Mouse (Mus musculus): ENCODE measurements around the gene Xlr5a.

- TF ChIP-seq CTCF (IDR thresholded peaks at IDR 0.05; ENCODE audit: control insufficient read depth, insufficient read depth, insufficient read length) (no peak), USF1 (IDR thresholded peaks at IDR 0.05; ENCODE audit: low read depth) (no peak), CEBPB (IDR thresholded peaks at IDR 0.05; ENCODE audit: low read depth) (no peak), MAX (IDR thresholded peaks at IDR 0.05) (no peak), MYOG (IDR thresholded peaks at IDR 0.05; ENCODE audit: control insufficient read depth, extremely low read depth, insufficient read length) (no peak), FOSL1 (IDR thresholded peaks at IDR 0.05; ENCODE audit: insufficient read depth, low read length, poor library complexity, severe bottlenecking) (no peak)
Measured at GRCm38 (mm10) chrX:73342483-73342895, 49.7 kb upstream of the Xlr5a start, which contains the start of gene Zfp275.
